Mouse (Mus musculus) small intestine, adult 2 months (tissue): ENCODE measurements around the gene Hsd17b6.

Source experiments
- CTCF ChIP-seq: fragments of 200-500 bp; IDR thresholded peaks from 2 replicates; pipeline ENCODE4 v1.5.1; 2012; ENCODE audit warnings: low read depth, mild to moderate bottlenecking, control low read depth, inconsistent platforms, low read length, moderate library complexity, mixed read lengths; ENCODE audit not compliant: insufficient replicate concordance, insufficient read length; ENCODE audit errors: extremely low read depth
- POLR2A ChIP-seq: fragments of 200-500 bp; IDR thresholded peaks from 2 replicates; pipeline ENCODE4 v1.6.1; 2012; ENCODE audit warnings: low read depth, mild to moderate bottlenecking, control low read depth, inconsistent platforms, low read length, moderate library complexity

DNA sequence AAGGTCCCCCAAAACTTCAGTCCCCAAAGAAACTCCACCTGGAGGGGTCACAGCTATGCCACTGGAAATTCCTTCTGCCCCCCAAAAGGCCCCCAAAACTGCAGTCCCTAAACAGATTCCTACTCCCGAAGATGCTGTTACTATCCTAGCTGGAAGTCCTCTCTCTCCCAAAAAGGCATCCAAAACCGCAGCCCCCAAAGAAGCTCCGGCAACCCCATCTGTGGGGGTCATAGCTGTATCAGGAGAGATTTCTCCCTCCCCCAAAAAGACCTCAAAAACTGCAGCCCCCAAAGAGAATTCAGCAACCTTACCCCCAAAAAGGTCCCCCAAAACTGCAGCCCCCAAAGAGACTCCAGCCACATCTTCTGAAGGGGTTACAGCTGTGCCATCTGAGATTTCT is 35.1 kb upstream of the Hsd17b6 start:
- TF ChIP-seq POLR2A (no peak), CTCF (no peak)
